Mouse (Mus musculus) left cerebral cortex, adult 9 months (tissue): ENCODE results near the gene Grm4.

Experiments
- DNase-seq, 2 experiments: peaks; one replicate each; pipeline ENCODE4 v3.0.0; 2022; ENCODE audit warnings: low spot score in 2 of 2

The Grm4 gene

DNA sequence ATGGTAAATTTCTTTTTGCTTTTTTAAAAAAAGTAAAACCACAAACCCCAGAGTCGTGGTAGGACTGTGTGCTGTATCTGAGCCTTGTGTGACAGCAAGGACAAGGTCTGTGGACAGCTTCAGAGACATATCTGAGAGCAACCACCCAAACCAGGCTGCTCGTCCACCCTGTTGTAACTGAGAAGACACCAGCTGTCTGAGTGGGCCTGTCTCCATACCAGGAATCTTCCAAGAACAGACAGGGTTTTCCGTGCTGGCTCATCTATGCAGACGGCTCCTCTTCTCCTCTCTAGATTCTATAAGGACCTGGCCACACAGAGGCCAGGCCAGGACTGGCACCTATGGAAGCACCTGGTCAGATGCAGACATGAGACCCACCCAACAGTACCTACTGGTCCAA is 27.8 kb downstream of the Grm4 start:
- no peak for DNase-seq

DNA sequence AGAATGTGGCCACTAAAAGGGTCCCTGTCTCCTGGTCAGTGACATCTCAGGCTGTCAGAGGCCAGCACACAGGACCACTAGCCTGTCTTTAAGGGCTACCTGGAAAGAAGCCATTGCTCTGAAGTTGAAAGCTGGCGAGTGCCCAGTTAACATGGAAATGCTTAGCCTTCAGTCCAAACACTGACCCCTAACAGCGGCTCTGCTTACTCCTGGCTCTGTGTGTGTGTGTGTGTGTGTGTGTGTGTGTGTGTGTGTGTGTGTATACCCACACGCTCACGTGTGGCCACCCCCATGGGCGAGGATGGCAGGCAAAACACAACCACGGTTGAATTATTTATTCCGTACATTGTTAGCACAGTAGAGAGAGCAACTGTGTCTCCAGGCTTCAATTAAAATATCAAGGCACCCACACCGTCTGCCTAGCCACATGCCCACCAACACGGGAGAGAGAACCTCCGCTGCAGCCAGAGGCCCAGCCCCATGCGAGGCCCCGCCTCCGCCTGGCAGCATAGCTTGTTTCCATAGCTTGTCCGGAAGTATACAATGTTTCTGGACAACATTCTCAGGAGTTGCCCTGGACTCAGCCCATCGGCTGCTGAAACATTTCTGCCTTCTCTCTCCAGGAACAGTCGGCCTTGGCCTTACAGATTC is 32.9 kb downstream of the Grm4 start:
- peak in 1 of 2 experiments; percentile 12 for DNase-seq

DNA sequence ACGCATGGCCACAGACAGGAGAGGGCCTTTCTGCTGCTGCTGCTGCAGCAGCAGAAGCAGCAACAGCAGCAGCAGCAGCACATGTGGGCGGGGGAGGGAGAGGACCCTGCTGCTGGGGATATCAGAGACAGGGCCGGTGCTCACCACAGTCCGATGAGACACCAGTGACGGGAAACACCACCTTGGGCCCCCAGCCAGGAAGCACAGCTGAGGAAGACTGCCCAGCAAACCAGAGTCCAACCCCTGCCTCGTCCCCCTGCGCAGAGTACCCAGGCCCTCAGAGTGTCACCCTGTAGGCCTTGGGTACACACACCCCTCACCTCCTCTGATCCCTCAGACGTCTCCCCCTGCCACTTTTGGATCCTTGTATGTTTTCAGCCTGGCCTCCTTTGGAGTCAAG is 35.3 kb downstream of the Grm4 start:
- no peak for DNase-seq

DNA sequence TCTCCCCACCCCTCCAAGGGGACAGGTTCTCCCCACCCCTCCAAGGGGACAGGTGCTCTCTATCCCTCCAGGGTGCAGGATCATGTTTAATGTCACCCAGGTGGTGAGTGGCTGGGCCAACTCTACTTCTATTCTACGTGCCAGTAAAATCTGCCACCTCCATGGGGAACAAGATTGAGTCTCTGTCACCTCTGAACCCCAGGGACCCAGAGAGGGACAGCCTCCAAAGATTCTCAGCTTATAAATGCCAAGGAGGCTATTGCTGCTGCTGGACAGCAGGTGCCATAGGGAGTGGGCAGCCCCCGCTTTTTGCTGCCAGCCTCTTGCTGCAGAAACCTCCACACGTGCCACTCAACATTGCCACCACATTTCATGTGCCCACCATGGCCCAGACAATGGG is 37.6 kb downstream of the Grm4 start:
- no peak for DNase-seq

DNA sequence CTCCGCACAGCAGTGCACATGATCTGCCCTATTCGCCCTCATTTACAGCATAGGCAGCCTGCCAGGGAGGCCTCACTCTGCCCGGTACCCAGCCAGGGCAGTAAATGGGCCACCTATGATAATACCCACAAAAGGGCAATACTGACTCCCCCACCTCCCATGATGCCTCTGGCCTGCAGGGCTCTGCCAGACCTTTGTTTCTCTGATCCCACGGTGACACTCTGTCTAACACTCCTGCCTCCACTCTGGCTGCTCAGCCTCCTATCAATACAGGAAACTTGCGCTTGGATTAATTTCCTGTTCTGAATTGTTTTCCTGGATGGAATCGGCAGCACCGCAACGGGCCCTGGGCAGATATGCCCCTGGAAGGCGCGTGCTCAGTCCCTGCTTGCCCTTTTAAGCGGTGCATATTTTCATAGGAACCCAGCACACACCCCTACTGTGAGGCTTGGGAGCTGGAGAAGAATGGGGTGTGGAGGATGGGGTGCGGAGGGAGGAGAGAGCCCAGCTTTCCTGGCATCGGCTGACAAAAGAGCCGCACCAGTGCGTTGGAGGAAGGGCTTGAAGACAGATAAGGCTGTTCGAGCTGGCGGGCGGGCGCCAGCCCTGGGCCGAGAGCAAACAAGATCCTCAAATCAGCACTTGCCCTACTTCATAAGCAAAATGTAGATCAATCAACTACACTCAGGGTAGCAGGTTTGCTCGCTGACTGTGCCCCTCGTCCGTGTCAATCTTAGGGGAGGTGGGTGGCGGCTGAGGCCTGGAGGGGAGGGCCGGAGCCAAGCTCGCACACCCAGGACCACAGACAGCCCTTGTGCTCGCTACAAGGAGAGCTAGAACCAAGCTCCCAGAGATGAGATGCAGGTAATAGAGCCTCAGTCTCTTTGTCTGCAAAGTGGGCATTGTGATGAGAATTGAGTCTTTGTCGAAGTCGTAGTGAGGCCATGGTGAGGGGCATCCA is 40.8 kb downstream of the Grm4 start:
- DNase-seq, result peak; percentile 23 to 26

DNA sequence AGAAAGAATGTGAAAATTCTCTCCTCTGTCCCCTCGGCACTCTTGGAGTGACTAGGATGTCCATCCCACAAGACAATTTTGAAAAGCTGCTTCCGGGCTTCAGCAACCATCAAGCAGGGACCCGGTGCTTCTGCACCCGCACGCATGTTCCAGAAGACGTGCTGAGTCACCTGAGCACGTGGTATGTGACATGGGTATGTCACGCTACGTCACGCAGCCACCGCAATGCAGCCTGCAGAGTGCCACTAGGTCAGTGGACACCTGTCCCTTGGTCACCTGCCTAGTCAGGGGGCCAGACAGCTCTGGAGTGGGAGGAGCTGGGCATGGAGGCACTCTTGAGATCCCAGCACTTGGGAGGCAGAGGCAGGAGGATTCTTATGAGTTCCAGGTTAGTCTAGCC is 45.6 kb downstream of the Grm4 start:
- no peak for DNase-seq

DNA sequence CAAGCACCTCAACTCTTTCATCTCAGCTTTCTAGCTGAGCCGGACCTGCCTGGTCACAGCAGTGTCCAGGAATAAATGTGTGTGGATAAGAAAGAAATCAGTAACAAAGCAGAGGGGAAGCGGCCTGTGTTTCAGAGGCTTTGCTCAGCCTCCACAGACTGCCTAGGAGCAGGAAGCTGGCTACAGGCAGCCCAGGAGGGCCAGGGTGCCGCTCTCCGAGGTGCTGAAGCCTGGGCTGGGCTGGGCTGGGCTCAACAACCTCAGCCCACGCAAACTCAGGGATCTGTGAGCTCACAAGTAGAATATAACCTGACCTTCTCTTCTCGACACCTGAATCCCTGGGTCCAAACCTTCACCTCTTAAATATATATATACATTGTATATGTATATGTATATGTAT is 54.6 kb downstream of the Grm4 start:
- DNase-seq, result no peak

DNA sequence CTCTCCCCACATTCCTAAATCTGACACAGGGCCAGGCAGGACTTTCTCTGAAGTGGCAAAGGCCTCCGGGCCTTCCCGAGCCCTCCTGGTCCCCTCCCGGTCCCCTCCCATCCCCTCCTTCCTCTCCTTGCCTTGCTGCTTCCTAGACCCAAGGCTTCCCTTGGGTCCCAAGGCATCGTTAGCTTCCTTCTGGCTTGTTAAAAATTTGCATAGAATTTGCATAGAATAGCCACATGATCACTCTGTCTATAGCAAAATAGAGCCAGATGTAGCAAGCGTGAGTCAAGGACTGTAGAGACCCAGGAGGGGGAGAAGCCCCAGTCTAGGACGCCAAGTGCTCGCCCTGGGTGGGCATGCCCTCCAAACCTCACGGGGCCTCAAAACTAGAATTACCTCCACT is 55.3 kb downstream of the Grm4 start:
- no peak for DNase-seq

DNA sequence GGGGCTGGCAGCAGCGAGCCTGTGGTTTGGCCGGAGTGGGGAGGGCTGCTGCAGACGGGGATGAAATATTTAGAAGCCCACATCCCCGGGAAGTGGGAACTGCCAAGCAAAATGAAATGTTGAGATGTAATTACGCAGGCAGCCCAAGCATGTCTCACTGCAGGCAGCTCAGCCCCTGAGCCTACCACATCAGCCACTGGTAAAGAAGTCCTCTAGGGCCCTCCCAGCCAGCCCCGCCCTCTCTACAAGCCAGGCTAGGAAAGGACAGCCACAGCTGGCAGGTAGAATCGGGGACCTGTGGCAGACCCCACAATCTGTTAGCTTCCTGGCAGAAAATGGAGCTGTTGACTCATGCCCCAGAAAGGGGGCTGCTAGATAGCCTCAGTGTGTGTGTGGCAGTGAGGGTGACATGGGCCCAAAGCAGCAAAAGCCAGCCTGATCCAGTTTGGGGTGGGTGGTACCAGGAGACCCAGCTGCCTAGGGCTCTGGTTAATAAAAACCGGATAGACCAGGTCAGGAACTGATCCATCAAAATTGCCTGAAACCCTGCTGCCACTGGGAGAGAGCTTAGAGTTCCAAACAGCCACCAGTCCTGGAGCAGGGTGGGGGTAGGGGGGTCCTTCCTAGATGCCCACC is 56.8 kb downstream of the Grm4 start:
- DNase-seq, result no peak

DNA sequence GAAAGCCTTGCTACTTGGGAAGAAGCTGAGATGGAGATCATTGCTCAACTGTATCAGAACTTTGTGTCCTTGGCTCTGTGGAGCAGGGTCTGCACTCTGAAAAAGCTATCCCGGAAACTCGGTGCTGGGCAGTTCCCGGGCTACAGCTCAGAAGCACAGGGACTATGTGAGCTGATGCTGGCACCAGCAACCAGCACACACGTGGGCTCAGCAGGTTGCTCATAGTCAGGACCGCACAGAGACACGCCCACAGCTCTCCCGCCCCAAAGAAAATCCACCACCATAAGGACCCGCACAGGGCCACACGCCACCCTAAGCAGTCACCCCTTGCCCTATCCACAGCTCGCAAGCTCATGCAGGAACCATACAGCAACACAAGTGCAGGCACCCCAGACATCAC is 61.2 kb downstream of the Grm4 start:
- no peak for DNase-seq

DNA sequence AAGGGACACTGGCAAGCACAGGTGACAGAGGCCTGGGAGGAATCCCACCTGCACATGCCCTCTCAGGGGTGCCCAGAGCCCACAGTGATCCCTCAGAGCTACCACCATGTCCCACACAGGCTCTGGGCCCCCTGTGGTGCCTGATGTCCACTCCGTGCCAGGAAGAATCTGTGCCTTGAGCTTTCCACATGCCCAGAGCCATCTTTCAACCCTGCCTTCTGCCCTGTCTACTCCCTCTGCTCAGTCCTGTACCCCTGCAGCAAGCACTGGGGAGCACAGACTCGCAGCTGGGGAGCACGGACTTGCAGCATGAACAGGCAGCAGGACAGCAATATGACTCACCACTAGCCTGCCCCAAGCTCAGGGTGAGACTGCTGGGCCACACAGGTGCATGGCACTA is 62.0 kb downstream of the Grm4 start:
- DNase-seq, result no peak

DNA sequence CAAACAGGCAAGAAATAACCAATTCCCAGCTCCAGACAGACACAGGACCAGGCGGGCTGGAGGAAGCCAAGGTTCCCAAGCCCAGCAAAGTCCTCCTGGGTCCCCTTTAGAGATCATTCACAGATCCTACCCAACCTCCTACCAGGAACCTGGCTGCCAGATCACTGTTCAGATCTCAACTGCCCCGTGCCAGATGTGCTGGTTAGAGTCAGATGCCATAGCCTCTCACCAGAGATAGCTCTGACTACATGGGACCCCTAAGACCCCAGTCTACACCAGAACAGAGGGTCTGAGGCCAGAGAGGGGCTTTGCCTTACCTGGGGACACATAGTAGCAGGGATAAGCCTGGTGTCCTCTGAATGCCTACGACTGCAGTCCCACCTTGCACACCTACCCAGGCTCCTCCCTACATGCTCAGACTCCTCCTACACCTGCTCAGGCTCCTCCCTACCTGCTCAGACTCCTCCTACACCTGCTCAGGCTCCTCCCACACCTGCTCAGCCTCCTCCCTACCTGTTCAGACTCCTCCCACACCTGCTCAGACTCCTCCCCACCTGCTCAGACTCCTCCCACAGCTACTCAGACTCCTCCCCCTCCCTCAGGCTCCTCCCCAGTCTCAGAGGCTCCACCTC is 63.2 kb downstream of the Grm4 start:
- DNase-seq, result no peak

DNA sequence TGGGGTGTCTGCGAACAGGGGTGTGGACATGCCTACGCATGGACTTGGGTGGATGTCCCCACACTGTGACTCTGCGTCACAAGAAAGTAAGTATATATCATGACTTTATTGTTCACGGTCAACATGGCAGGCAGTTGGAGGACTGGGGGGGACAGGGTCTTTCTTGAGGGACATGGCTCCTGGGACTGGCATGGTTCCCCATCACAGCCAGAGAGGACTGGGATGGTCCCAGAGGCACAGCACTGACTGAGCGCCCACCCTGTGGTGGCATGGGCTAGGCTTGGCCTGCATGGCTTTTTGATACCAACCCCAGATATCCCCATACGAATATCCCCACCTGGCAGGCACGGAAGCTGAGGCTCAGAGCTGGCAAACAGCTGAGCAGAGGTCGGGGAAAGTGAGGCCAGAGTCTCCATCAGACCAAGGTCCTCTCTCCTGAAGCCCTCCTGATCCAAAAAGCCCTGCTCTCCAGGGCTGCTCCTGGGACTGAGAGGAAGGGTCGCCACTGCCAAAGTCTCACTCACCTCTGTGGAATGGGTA is 64.1 kb downstream of the Grm4 start:
- DNase-seq, result no peak

DNA sequence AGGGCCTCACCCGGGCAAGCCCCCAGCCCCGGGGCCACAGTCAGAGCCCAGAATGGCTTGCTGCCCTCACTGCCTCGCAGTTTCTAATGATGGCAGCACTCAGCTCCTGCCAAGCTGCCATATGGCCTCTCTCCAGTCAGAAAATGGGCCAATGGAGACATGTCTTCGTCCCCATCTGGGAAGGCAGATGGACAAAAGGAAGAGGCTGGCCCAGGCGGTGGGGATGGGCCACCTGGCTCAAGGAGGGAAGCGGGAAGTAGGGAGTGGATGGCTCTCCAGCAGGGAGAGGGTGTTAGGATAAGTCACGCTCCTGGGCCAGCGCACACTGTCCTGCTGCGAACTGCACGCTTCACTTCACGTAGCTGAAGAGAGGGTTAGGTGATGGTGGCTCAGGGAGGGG is 64.8 kb downstream of the Grm4 start:
- peak in 1 of 2 experiments; percentile 7 for DNase-seq

DNA sequence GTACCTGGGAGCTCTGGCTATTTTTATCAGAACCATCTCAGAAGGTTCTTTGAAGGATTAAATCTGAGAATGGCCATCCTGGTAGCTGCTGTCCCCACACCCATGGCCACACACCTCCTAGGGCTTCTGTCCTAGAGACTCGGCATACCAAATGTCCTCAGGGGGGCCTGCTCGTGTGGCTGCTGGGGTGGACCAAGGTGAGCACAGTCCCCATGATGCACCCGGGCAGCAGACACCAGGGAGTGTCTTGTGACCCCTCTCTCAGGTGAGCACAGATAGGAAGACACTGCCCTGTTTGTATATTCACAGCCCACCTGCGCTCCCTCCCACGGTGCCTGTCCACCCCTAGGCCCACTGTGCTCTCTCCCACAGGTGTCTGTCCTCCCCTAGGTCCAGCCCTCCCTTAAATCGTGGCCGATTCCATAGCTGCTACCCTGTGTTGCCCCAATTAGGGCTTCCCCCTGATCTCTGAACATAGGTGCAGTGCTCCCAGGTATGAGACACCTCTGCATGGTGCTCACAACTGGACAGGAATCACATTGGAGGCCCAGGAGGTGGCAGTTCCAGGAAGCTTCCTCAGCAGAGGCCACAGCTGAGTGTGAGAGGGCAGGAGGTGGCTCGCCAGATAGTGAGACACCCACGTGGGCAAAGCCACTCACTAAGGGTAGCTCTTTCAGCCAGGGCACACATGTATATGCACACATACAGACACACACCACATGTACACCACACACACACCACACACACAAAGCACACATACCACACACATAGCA is 66.0 kb downstream of the Grm4 start:
- DNase-seq, result no peak

DNA sequence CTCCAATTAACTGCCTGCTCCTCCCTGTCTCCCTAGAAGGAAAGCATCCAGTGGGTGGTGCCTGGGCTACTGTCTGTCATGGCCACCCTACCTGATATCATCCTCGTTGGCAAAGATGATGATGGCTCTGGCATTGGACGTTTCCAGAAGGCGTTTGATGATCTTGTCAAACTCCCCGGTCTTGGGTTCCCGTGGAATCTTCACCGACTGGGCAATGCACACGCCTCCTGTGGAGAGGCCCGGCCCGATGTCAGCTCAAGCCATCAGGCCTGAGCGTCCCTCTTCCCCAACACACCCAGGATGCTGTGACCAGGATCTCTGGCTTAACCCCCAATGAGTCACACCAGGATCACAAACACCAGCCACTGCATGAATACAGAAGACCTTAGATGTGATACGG is 66.8 kb downstream of the Grm4 start:
- no peak for DNase-seq

DNA sequence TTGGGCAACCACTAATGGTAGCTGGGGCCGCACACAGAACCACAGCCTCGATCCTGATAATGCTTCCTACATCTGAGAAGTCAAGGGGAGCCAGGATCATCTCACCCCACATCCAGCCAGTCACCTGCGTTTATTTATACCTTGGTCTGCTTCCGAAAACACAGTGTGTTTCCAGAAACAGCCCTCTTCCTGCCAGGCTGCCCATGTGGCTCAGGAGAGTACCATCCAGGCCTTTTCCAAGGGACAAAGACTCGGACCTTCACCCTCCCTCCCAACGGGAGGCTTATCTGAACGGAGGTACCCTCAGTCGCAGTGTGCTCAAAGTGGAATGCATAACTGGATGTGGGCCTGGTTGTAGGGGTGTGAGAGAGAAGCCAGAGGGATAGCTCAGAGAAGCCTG is 68.2 kb downstream of the Grm4 start:
- DNase-seq, result no peak

DNA sequence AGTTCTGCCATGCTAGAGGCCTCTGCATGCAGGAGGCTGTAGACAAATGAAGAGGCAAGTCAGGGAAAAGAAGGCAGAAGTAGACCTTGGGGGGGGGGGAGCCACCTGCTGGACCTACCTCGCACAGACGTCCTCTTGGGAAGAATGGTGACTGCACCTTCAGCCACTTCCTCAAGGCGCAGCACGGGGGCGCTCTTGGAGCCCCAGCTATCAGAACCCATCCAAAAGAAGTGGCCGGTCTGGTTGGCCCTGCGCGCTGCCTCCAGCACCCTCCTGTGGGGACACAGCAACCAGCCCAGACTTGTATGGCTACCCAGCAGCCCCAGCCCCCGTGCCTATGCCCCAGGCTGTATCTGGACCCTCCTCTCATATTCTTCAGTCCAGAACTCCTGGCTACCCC is 69.4 kb downstream of the Grm4 start:
- DNase-seq, result no peak

DNA sequence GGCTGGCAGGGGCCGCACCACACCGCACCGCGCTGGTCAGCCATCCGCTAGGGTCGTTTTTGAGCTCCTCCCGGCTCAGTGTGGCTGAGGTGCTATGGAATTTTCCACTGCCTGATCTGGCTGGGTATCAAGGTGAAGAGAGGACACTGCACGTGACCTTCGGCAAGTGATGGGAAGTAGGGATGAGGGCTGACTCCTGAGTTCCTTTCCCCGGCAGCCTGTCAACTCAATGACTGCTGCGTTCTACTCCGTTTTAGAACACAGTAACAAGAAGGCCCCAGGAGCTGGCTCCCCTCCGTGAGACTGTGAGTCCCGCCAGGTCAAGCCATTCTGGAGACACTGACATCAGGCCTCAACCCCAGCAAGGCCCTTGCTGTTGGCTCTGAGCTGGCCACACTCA is 70.0 kb downstream of the Grm4 start:
- no peak for DNase-seq

DNA sequence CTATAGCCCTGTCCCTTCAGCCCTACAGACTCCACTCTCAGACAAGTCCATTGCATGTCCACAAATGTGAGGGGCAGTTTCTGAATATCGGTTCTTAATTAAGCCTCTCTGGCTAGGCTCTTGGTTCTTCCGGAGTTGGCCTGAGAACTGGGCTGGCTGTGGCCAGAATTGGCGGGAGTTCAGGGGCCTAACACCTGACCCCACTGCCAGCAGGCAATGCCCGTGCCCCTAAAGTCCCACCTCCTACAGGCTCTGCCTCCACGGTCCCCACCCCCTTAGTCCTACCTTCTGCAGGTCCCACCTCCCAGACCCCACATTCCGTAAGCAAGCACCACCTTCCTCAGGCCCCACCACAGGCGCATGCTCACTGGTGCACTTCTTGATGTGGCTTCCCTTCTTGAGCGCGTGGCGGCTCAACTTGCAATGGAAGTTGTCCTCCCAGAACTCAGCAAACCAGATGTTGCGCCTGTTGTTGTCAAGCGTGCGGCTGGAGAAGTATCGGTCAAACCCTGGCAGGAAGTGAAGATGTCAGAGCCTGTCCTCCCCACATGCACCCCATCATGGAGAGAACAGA is 71.4 kb downstream of the Grm4 start:
- no peak for DNase-seq

DNA sequence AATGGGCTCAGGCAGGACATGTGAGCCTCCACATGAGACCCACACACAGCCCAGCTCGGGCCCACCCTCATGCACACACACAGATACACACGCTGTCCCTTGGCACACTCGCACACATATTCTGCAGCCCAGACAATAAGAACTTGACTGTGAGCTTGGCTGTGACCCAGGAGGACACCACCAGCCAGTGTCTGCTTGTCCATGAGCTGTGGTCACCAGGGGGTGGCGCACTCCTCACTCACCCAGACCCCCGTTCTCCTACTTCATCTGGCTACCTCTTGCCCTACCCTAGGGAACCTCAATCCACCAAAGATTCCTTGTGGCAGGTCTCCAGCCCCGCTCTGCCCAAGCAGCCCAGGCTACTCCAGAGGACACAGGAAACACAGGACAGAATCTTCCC is 72.5 kb downstream of the Grm4 start:
- no peak for DNase-seq
